Mouse (Mus musculus) kidney, adult 2 months (tissue): ENCODE data around the gene Prkd2. TPM values are rescaled to one million over a fixed set of nuclear protein-coding genes. Genes with fewer than 3 reads are reported as not detected.

Experiments used
- DNase-seq: peaks from one replicate; pipeline ENCODE4 v3.0.0; 2021
- H3K27ac ChIP-seq: fragments of 200-500 bp; 2 replicates; pipeline ENCODE4 v1.5.1; 2012; ENCODE audit warnings: low read depth, low read length, control low read depth, inconsistent platforms; ENCODE audit not compliant: insufficient read depth
- H3K27me3 ChIP-seq: fragments of 200-500 bp; replicated peaks from 2 replicates; pipeline ENCODE4 v1.6.1; 2012; ENCODE audit warnings: mild to moderate bottlenecking, moderate library complexity, low read length, inconsistent platforms; ENCODE audit not compliant: control insufficient read depth, insufficient read depth
- H3K36me3 ChIP-seq: fragments of 200-500 bp; 2 replicates; pipeline ENCODE4 v1.6.1; 2012; ENCODE audit warnings: mild to moderate bottlenecking, moderate library complexity, low read length, inconsistent platforms; ENCODE audit not compliant: control insufficient read depth, insufficient read depth
- H3K4me1 ChIP-seq: fragments of 200-500 bp; 2 replicates; pipeline ENCODE4 v1.6.1; 2011; ENCODE audit warnings: low read length; ENCODE audit not compliant: control insufficient read depth, insufficient read depth
- H3K4me3 ChIP-seq: fragments of 200-500 bp; 2 replicates; pipeline ENCODE4 v1.5.1; 2011; ENCODE audit warnings: mild to moderate bottlenecking, low read depth, low read length, control low read depth; ENCODE audit not compliant: insufficient read depth
- CTCF ChIP-seq: fragments of 200-500 bp; conservative IDR thresholded peaks from 2 replicates; pipeline ENCODE4 v1.5.1; 2011; ENCODE audit warnings: low read depth, mild to moderate bottlenecking, control low read depth, low read length, moderate library complexity, mixed read lengths; ENCODE audit not compliant: insufficient read depth, insufficient read length
- POLR2A ChIP-seq: fragments of 200-500 bp; IDR thresholded peaks from one replicate; pipeline ENCODE4 v1.6.1; 2011; ENCODE audit warnings: low read depth, low read length, control low read depth
- WGBS: fragments of 180-500 bp; shearing (Covaris S2); methylation state at CpG from one replicate; pipeline ENCODE4 v1.1.7; 2018; 5-methylcytosine and 5-hydroxymethylcytosine counted together
- polyA plus RNA-seq: library from polyadenylated mRNA; depleted of rRNA; stranded (reverse); fragments of >200 nt; gene quantifications from 2 replicates; pipeline ENCODE4 v1.2.3, GENCODE M21; 2012

Gene Prkd2
- polyA plus RNA-seq, 1 experiment, result 23.3 TPM

- Histone ChIP-seq H3K27ac (no peak overlapping the region), H3K36me3 (0 out of 2 replicates have a peak, but pooled peaks cover 1% of the 10 kb centered on the region), H3K4me1 (no peaks in the 10 kb centered on the region), H3K4me3 (no peak overlapping the region), H3K27me3 (no peaks in the 10 kb centered on the region)
- WGBS, result 91% methylated on average over 3 of the region's 3 CpGs
- TF ChIP-seq POLR2A, result no peak
- TF ChIP-seq CTCF, result no peak
- DNase-seq, result no peak
These were observed 69.2 kb downstream of the Prkd2 start for GRCm38 (mm10) chr7:16911904-16912303.

GRCm38 (mm10) chr7:16912360-16912759 lies 69.7 kb downstream of the Prkd2 start:
- Histone ChIP-seq H3K4me3 (no peak overlapping the region), H3K27ac (no peak overlapping the region), H3K4me1 (no peaks in the 10 kb centered on the region), H3K27me3 (no peaks in the 10 kb centered on the region), H3K36me3 (0 out of 2 replicates have a peak, but pooled peaks cover 2% of the 10 kb centered on the region)
- WGBS, result 67% methylated on average over 6 of the region's 6 CpGs
- peak; percentile 48 for DNase-seq
- TF ChIP-seq CTCF (no peak), POLR2A (no peak)

- H3K36me3 ChIP-seq, result 0 out of 2 replicates have a peak, but pooled peaks cover 2% of the 10 kb centered on the region
- H3K4me3 ChIP-seq, result no peak overlapping the region
- no peaks in the 10 kb centered on the region for H3K27me3 ChIP-seq
- no peak for TF ChIP-seq POLR2A
- TF ChIP-seq CTCF, result peak; percentile 86
- peak; percentile 78 for DNase-seq
- WGBS, result 26% methylated on average over 10 of the region's 10 CpGs
- no peak overlapping the region for H3K27ac ChIP-seq
- H3K4me1 ChIP-seq, result no peaks in the 10 kb centered on the region
These were observed 71.2 kb downstream of the Prkd2 start for GRCm38 (mm10) chr7:16913806-16914452.

- H3K4me1 ChIP-seq, result no peaks in the 10 kb centered on the region
- 0 out of 2 replicates have a peak, but pooled peaks cover 2% of the 10 kb centered on the region for H3K36me3 ChIP-seq
- no peak for TF ChIP-seq CTCF
- no peak for TF ChIP-seq POLR2A
- 80% methylated on average over 18 of the region's 18 CpGs for WGBS
- no peaks in the 10 kb centered on the region for H3K27me3 ChIP-seq
- no peak overlapping the region for H3K27ac ChIP-seq
- H3K4me3 ChIP-seq, result no peak overlapping the region
- DNase-seq, result no peak
These were observed 72.0 kb downstream of the Prkd2 start for GRCm38 (mm10) chr7:16914453-16915343.

- 87% methylated on average over 32 of the region's 32 CpGs for WGBS
- Histone ChIP-seq H3K36me3 (0 out of 2 replicates have a peak, but pooled peaks cover 2% of the 10 kb centered on the region), H3K4me1 (0 out of 2 replicates have a peak, but pooled peaks cover under 1% of the 10 kb centered on the region), H3K27ac (no peak overlapping the region), H3K4me3 (no peak overlapping the region), H3K27me3 (no peaks in the 10 kb centered on the region)
- DNase-seq, result no peak
- TF ChIP-seq POLR2A (no peak), CTCF (no peak)
These were observed 73.0 kb downstream of the Prkd2 start for GRCm38 (mm10) chr7:16915461-16916340.

- no peak overlapping the region for H3K27ac ChIP-seq
- no peak overlapping the region for H3K4me3 ChIP-seq
- DNase-seq, result peak; percentile 44
- H3K36me3 ChIP-seq, result 0 out of 2 replicates have a peak, but pooled peaks cover 2% of the 10 kb centered on the region
- peaks cover 7% of the 10 kb centered on the region for H3K4me1 ChIP-seq
- H3K27me3 ChIP-seq, result no peaks in the 10 kb centered on the region
- TF ChIP-seq CTCF (no peak), POLR2A (no peak)
- WGBS, result 80% methylated on average over 30 of the region's 30 CpGs
These were observed 73.9 kb downstream of the Prkd2 start for GRCm38 (mm10) chr7:16916342-16917265.
